Mouse (Mus musculus): ENCODE measurements around the gene Xaf1. TPM values are rescaled to one million over a fixed set of nuclear protein-coding genes. Genes with fewer than 3 reads are reported as not detected.

The Xaf1 gene
- total and polyA plus RNA-seq, 3 experiments, result 2.5 to 9.6 (median 4.1) TPM

GRCm38 (mm10) chr11:72308982-72309381 is 7.6 kb downstream of the Xaf1 start:
- TF ChIP-seq CHD1 (IDR thresholded peaks at IDR 0.05; ENCODE audit: low read depth, low read length), result no peak
- TF ChIP-seq MAZ (IDR thresholded peaks at IDR 0.05; ENCODE audit: low read depth, low read length), result no peak
- no peak for TF ChIP-seq SIN3A (IDR thresholded peaks at IDR 0.05; ENCODE audit: low read length)
- no peak for TF ChIP-seq MAX (IDR thresholded peaks at IDR 0.05; ENCODE audit: low read length)
- TF ChIP-seq UBTF (IDR thresholded peaks at IDR 0.05; ENCODE audit: low read depth, low read length), result no peak
- TF ChIP-seq RAD21 (IDR thresholded peaks at IDR 0.05; ENCODE audit: low read depth, low read length), result no peak
- no peak for TF ChIP-seq E2F4 (IDR thresholded peaks at IDR 0.05; ENCODE audit: insufficient replicate concordance, low read depth, low read length)
- TF ChIP-seq CTCF (conservative IDR thresholded peaks at IDR 0.05 in 1 of 2, IDR thresholded peaks at IDR 0.05 in 1 of 2; ENCODE audit: low read depth in 2 of 2, low read length in 2 of 2), result no peak
- no peak for TF ChIP-seq USF2 (conservative IDR thresholded peaks at IDR 0.05; ENCODE audit: low read depth, low read length)
- no peak for TF ChIP-seq BHLHE40 (IDR thresholded peaks at IDR 0.05; ENCODE audit: low read depth, low read length)
- no peak for TF ChIP-seq ZKSCAN1 (IDR thresholded peaks at IDR 0.05; ENCODE audit: borderline replicate concordance, low read depth, low read length)
- no peak for TF ChIP-seq TCF12 (IDR thresholded peaks at IDR 0.05; ENCODE audit: low read depth, low read length)
- TF ChIP-seq GABPA (IDR thresholded peaks at IDR 0.05; ENCODE audit: insufficient replicate concordance, low read depth, low read length), result no peak
- TF ChIP-seq IRF4 (IDR thresholded peaks at IDR 0.05; ENCODE audit: low read depth, low read length), result no peak
- Histone ChIP-seq H3K9me3 (replicated peaks; ENCODE audit: low read length) (no peaks in the 10 kb centered on the region), H3K27ac (ENCODE audit: insufficient read depth, low read depth) (no peak overlapping the region), H3K4me2 (ENCODE audit: insufficient read depth, low read depth, poor library complexity, severe bottlenecking) (no peak overlapping the region), H3K4me3 (replicated peaks in 1 of 3; ENCODE audit: low read depth in 2 of 3, low read length in 2 of 3, poor library complexity in 1 of 3) (no peak overlapping the region), H3K9ac (ENCODE audit: insufficient read depth, low read depth) (no peak overlapping the region), H3K79me2 (replicated peaks; ENCODE audit: control insufficient read depth, extremely low read depth, insufficient read depth, poor library complexity, severe bottlenecking) (no peaks in the 10 kb centered on the region), H3K36me3 (replicated peaks in 1 of 2; ENCODE audit: control insufficient read depth in 1 of 2, insufficient read depth in 1 of 2, low read length in 1 of 2) (peaks cover 0 to 44% of the 10 kb centered on the region in 2 experiments), H3K4me1 (ENCODE audit: control insufficient read depth in 1 of 2, insufficient read depth in 2 of 2) (peaks cover 0 to 10% of the 10 kb centered on the region in 2 experiments; a peak in 3 of 4 replicates), H3K27me3 (replicated peaks) (no peaks in the 10 kb centered on the region)
- DNase-seq (ENCODE audit: extremely low read depth), result no peak
- dilution Hi-C loops (cut with MboI; ENCODE audit: extremely low pct_ligation_motif_present, extremely low pct_unique_long_range_greater_than_20kb, low sequenced_read_pairs) (no loop called here), in situ Hi-C loops (cut with MboI; ENCODE audit: low pct_ligation_motif_present, low pct_unique_long_range_greater_than_20kb, low sequenced_read_pairs) (no loop called here)

GRCm38 (mm10) chr11:72310491-72310890 is 9.1 kb downstream of the Xaf1 start:
- Histone ChIP-seq H3K36me3 (replicated peaks in 1 of 2; ENCODE audit: control insufficient read depth in 1 of 2, insufficient read depth in 1 of 2, low read length in 1 of 2) (peaks cover 0 to 33% of the 10 kb centered on the region in 2 experiments), H3K4me2 (ENCODE audit: insufficient read depth, low read depth, poor library complexity, severe bottlenecking) (no peak overlapping the region), H3K4me1 (ENCODE audit: control insufficient read depth in 1 of 2, insufficient read depth in 2 of 2) (peaks cover 0 to 10% of the 10 kb centered on the region in 2 experiments; a peak in 2 of 4 replicates), H3K4me3 (replicated peaks in 1 of 3; ENCODE audit: low read depth in 2 of 3, low read length in 2 of 3, poor library complexity in 1 of 3) (no peak overlapping the region), H3K27me3 (replicated peaks) (no peaks in the 10 kb centered on the region), H3K9ac (ENCODE audit: insufficient read depth, low read depth) (no peak overlapping the region), H3K9me3 (replicated peaks; ENCODE audit: low read length) (no peaks in the 10 kb centered on the region), H3K79me2 (replicated peaks; ENCODE audit: control insufficient read depth, extremely low read depth, insufficient read depth, poor library complexity, severe bottlenecking) (no peaks in the 10 kb centered on the region), H3K27ac (ENCODE audit: insufficient read depth, low read depth) (no peak overlapping the region)
- no peak for DNase-seq (ENCODE audit: extremely low read depth)
- TF ChIP-seq IRF4 (IDR thresholded peaks at IDR 0.05; ENCODE audit: low read depth, low read length) (no peak), MYC (IDR thresholded peaks at IDR 0.05; ENCODE audit: low read depth, low read length) (no peak), SMC3 (IDR thresholded peaks at IDR 0.05; ENCODE audit: low read depth, low read length) (no peak), E2F4 (IDR thresholded peaks at IDR 0.05; ENCODE audit: insufficient replicate concordance, low read depth, low read length) (no peak), ZKSCAN1 (IDR thresholded peaks at IDR 0.05; ENCODE audit: borderline replicate concordance, low read depth, low read length) (no peak), USF2 (conservative IDR thresholded peaks at IDR 0.05; ENCODE audit: low read depth, low read length) (no peak), JUN (IDR thresholded peaks at IDR 0.05; ENCODE audit: insufficient read depth, low read depth, low read length) (no peak), NELFE (IDR thresholded peaks at IDR 0.05; ENCODE audit: low read depth, low read length) (no peak), MXI1 (IDR thresholded peaks at IDR 0.05; ENCODE audit: low read depth, low read length) (no peak), PAX5 (IDR thresholded peaks at IDR 0.05; ENCODE audit: low read length) (no peak), MEF2A (IDR thresholded peaks at IDR 0.05; ENCODE audit: borderline replicate concordance, low read depth, low read length) (no peak), RAD21 (IDR thresholded peaks at IDR 0.05; ENCODE audit: low read depth, low read length) (no peak), MAFK (IDR thresholded peaks at IDR 0.05; ENCODE audit: insufficient replicate concordance, low read length) (no peak)
- in situ Hi-C loops (cut with MboI; ENCODE audit: low pct_ligation_motif_present, low pct_unique_long_range_greater_than_20kb, low sequenced_read_pairs), result loop anchor here (10.0 kb wide), 1 partner anchor 86 kb away; no protein-coding TSS in a partner anchor
- dilution Hi-C loops (cut with MboI; ENCODE audit: extremely low pct_ligation_motif_present, extremely low pct_unique_long_range_greater_than_20kb, low sequenced_read_pairs), result no loop called here

Data from CH12.LX (cell line).